Mouse (Mus musculus): Measurements from ENCODE around the gene 4930415O20Rik.

4930415O20Rik gene

DNA sequence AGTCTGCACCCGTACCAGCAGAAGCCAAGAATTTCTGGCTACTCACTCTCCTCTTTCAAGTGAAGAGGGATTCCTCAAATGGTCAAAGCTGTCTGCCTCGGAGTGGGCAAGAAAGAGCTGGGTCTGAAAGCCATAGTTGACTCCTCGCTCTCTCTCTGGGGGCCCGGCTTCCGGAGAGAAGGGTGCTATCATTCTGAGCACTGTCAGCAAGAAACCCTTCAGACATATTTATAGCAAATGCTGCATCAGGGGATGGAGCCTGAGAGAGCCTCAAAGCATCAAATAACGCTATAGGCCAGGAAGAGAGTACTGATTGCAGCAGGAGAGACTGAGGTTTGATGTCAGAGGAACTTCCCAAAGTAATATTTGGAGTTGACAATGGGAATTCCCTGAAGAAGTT lies 58.7 kb downstream of the 4930415O20Rik start:
- DNase-seq (ENCODE audit: low spot score in 2 of 2) = no peak

DNA sequence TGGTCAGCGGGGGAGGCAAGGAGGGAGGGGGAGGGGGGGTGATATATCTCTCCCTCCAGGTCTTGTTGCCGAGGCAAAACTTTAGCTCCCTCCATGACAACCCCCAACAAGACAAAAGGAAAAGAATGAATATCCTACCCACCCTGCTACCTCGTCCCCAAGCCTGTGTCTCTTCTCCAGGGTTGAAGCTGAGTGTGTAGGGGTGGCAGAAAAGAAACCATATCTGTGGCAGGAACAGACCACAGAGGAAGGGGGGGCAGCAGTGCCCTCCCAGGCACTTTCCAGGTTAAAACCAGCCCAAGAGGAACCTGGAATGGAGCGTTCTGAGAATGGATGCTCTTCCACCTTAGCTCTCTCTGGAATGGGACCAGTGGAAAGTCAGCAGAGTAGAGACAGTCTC lies 59.7 kb downstream of the 4930415O20Rik start, which contains the start of gene Cacnb3:
TSS of gene Cacnb3 (plus strand) at position 301 of the 400 bp plus-strand sequence.
- no peak for DNase-seq (ENCODE audit: low spot score in 2 of 2)

DNA sequence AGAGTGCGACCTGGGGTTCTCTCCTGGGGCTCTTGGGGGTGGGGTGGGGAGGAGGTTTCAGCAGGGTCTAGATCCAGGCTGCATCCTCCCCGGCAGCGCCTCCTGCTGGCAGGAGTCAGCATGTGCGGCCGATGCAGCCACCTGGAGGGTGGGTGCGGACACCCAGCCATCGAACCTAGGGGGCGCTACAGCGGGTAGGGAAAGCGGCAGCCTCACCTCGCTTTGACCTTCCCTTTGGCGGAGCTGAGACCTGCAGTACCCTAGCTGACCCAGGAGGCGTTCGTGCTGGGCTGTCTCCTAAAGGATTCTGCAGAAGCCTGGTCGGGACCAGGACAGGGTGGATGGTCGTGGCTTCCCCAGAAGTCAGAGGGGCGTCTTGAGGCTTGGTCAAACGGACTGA lies 60.7 kb downstream of the 4930415O20Rik start:
- no peak for DNase-seq (ENCODE audit: low spot score in 2 of 2)

DNA sequence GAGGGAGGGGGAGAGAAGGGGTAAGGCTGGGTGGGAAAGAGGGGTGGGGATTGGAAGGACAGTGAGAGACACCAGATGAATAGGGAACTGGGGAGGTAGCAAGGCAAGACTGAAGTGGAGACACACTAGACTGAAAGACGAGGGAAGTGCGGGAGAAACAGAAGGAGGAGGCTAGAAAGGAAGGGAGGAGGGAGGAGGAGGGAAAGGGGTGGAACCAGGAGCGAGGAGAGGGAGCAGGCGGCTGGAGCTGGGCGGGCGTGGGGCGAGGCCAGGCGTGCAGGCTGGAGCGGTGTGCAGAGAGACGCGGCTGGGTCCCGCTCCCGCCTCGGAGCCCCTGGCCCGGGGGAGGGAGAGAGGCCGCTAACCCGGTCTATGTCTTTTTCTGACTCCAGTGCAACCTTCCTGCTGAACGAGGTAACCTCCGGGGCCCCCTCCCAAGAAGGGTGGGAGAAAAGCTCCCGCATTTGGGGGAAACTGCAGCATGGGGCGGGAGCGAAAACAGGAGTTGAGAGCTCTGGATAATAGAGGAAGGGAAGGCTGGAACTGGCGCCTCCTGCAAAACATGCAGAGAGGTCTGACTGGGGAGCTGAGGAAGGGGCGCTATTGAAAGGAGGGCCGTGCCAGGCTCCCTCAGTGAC lies 61.4 kb downstream of the 4930415O20Rik start:
- DNase-seq (ENCODE audit: low spot score in 2 of 2) = no peak

GRCm38 (mm10) chr15:98632921-98633320 lies 62.1 kb downstream of the 4930415O20Rik start:
- no peak for DNase-seq (ENCODE audit: low spot score in 2 of 2)

GRCm38 (mm10) chr15:98633822-98634470 lies 63.1 kb downstream of the 4930415O20Rik start:
- no peak for DNase-seq (ENCODE audit: low spot score in 2 of 2)

- peak; percentile 63 to 69 for DNase-seq (ENCODE audit: low spot score in 2 of 2)
Observed at GRCm38 (mm10) chr15:98634541-98635081, 63.8 kb downstream of the 4930415O20Rik start.

- DNase-seq (ENCODE audit: low spot score in 2 of 2) = no peak
Observed at GRCm38 (mm10) chr15:98635291-98635841, 64.6 kb downstream of the 4930415O20Rik start.

- DNase-seq (ENCODE audit: low spot score in 2 of 2) = no peak
Observed at GRCm38 (mm10) chr15:98636517-98636916, 65.7 kb downstream of the 4930415O20Rik start.

GRCm38 (mm10) chr15:98637155-98637554 lies 66.4 kb downstream of the 4930415O20Rik start:
- no peak for DNase-seq (ENCODE audit: low spot score in 2 of 2)

Measured in frontal cortex, postnatal 25 days (tissue).